Mouse (Mus musculus) ES-E14 (cell line): ENCODE data around the gene Olfr523. TPM values are rescaled to one million over a fixed set of nuclear protein-coding genes. Genes with fewer than 3 reads are reported as not detected.

Experiments
- DNase-seq: peaks from one replicate; pipeline ENCODE4 v3.0.0-alpha.2; 2013; ENCODE audit warnings: low read depth, low spot score
- H3K27ac ChIP-seq: 2 replicates; pipeline ENCODE4 v1.5.1; 2012; ENCODE audit warnings: low read depth, mild to moderate bottlenecking, low read length, moderate library complexity, mixed read lengths; ENCODE audit not compliant: poor library complexity, insufficient read depth, severe bottlenecking
- H3K36me3 ChIP-seq: 2 replicates; pipeline ENCODE4 v1.6.1; 2012; ENCODE audit warnings: mild to moderate bottlenecking, low read length, moderate library complexity, mixed read lengths; ENCODE audit not compliant: control insufficient read depth, poor library complexity, insufficient read depth, severe bottlenecking
- H3K4me1 ChIP-seq, 2 experiments: fragments of 150-350 bp in 1 of 2; sonication (generic) in 1 of 2; 2 replicates each; pipeline ENCODE4 v1.6.1; 2012; ENCODE audit warnings: low read length in 2 of 2, mild to moderate bottlenecking in 1 of 2, mixed read lengths in 1 of 2; ENCODE audit not compliant: control insufficient read depth in 2 of 2, insufficient read depth in 2 of 2, poor library complexity in 1 of 2
- H3K4me3 ChIP-seq, 2 experiments: fragments of 150-350 bp in 1 of 2; sonication (generic) in 1 of 2; 2 replicates each; pipeline ENCODE4 v1.5.1; 2012; ENCODE audit warnings: low read length in 2 of 2, low read depth in 1 of 2, mild to moderate bottlenecking in 1 of 2, mixed read lengths in 1 of 2; ENCODE audit not compliant: insufficient read depth in 1 of 2, poor library complexity in 1 of 2, severe bottlenecking in 1 of 2
- H3K9ac ChIP-seq: 2 replicates; pipeline ENCODE4 v1.6.1; 2012; ENCODE audit warnings: low read depth, mild to moderate bottlenecking, low read length, mixed read lengths; ENCODE audit not compliant: poor library complexity, insufficient read depth, severe bottlenecking
- H3K9me3 ChIP-seq: fragments of 150-350 bp; sonication (generic); 2 replicates; pipeline ENCODE4 v1.6.1; 2012; ENCODE audit warnings: low read depth, mild to moderate bottlenecking, low read length; ENCODE audit not compliant: control insufficient read depth, insufficient read depth
- CHD2 ChIP-seq: IDR thresholded peaks from 2 replicates; pipeline ENCODE4 v1.6.1; 2014; ENCODE audit warnings: mild to moderate bottlenecking, low read depth, low read length, inconsistent platforms
- HCFC1 ChIP-seq: IDR thresholded peaks from 2 replicates; pipeline ENCODE4 v1.6.1; 2012; ENCODE audit warnings: low read length, inconsistent platforms, borderline replicate concordance; ENCODE audit not compliant: insufficient read depth
- MAFK ChIP-seq: IDR thresholded peaks from 2 replicates; pipeline ENCODE4 v1.6.1; 2014; ENCODE audit warnings: mild to moderate bottlenecking, low read depth, low read length, inconsistent platforms; ENCODE audit not compliant: insufficient read depth
- ZC3H11A ChIP-seq: IDR thresholded peaks from 2 replicates; pipeline ENCODE4 v1.6.1; 2012; ENCODE audit warnings: low read depth, mild to moderate bottlenecking, inconsistent platforms, low read length, borderline replicate concordance
- ZNF384 ChIP-seq: IDR thresholded peaks from 2 replicates; pipeline ENCODE4 v1.6.1; 2012; ENCODE audit warnings: low read depth, low read length, inconsistent platforms
- in situ Hi-C, 2 experiments: fragments of 600-800 bp; cut with MboI; formaldehyde crosslinking; loops; one replicate each; pipeline ENCODE4 v1.15.1; 2025; ENCODE audit warnings: low sequenced_read_pairs in 2 of 2, inconsistent platforms in 1 of 2; ENCODE audit not compliant: unreplicated experiment in 2 of 2
- total RNA-seq: library from RNA; depleted of rRNA; stranded (reverse); fragments of 300-350 nt; gene quantifications from 2 replicates; pipeline ENCODE4 v1.2.3, GENCODE M21; 2012

Olfr523 gene
- total RNA-seq, 1 experiment, result not detected

- H3K4me1 ChIP-seq, result no peaks in the 10 kb centered on the region
- H3K4me3 ChIP-seq, result no peak within 1 kb of the TSS
- DNase-seq, result no peak
- in situ Hi-C loops, result no loop called here
- TF ChIP-seq MAFK, result no peak
- no peak for TF ChIP-seq CHD2
- TF ChIP-seq ZC3H11A, result no peak
- H3K36me3 ChIP-seq, result no peaks in the 10 kb centered on the region
- H3K9ac ChIP-seq, result no peak within 1 kb of the TSS
- H3K27ac ChIP-seq, result no peak within 1 kb of the TSS; the same call in 1 of the 2 replicates
- H3K9me3 ChIP-seq, result no peaks in the 10 kb centered on the region
These were observed 8.4 kb upstream of the Olfr523 start, which contains the start of gene Olfr522 for GRCm38 (mm10) chr7:140164664-140165063. TSS of gene Olfr522 (minus strand) at chr7:140164764.

- Histone ChIP-seq H3K9me3 (no peaks in the 10 kb centered on the region), H3K27ac (no peak overlapping the region)
These were observed 5.1 kb upstream of the Olfr523 start for GRCm38 (mm10) chr7:140167950-140168349.

DNA sequence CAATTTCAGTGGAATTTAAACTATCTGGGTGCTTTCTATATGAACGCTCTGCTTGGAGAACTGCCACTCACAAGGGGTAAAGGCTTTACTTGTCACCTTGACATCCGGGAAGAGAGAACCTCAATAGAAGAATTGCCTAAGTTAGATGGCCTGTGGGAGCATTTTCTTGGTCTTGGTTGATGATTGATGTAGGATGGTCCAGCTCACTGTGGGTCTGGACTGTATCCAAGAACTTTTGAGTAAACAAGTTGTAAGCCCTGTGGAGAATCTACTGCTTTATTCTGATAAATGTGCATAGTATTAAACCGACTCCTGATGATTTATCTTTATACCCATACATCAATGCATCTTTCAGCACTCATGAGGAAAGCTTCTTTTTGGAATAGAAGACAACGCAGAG is 3.6 kb upstream of the Olfr523 start:
- peaks cover 0 to 7% of the 10 kb centered on the region in 2 experiments; a peak in 1 of 4 replicates for H3K4me1 ChIP-seq
- no peak for TF ChIP-seq ZC3H11A
- TF ChIP-seq HCFC1, result no peak
- no peak for TF ChIP-seq CHD2
- TF ChIP-seq MAFK, result no peak
- no peak for TF ChIP-seq ZNF384
- in situ Hi-C loops, result no loop called here

More at GRCm38 (mm10) chr7:140167950-140168349, 5.1 kb upstream of the Olfr523 start:
- no peak for DNase-seq
- Histone ChIP-seq H3K9ac (no peak overlapping the region), H3K4me1 (peaks cover 0 to 7% of the 10 kb centered on the region in 2 experiments; a peak in 1 of 4 replicates), H3K36me3 (no peaks in the 10 kb centered on the region), H3K4me3 (no peak overlapping the region)
- in situ Hi-C loops, result no loop called here
- no peak for TF ChIP-seq ZC3H11A

GRCm38 (mm10) chr7:140170863-140171262 is 2.2 kb upstream of the Olfr523 start:
- no peak overlapping the region for H3K9ac ChIP-seq
- H3K36me3 ChIP-seq, result no peaks in the 10 kb centered on the region
- peaks cover 0 to 7% of the 10 kb centered on the region in 2 experiments; a peak in 1 of 4 replicates for H3K4me1 ChIP-seq
- TF ChIP-seq MAFK, result no peak
- TF ChIP-seq ZC3H11A, result no peak
- no peak for TF ChIP-seq ZNF384
- no peak for TF ChIP-seq HCFC1
- no peak for TF ChIP-seq CHD2
- H3K9me3 ChIP-seq, result no peaks in the 10 kb centered on the region
- H3K27ac ChIP-seq, result no peak overlapping the region
- no peak overlapping the region for H3K4me3 ChIP-seq
- DNase-seq, result no peak
- in situ Hi-C loops, result no loop called here

More for the DNA sequence above, 3.6 kb upstream of the Olfr523 start:
- no peak overlapping the region for H3K9ac ChIP-seq
- no peaks in the 10 kb centered on the region for H3K36me3 ChIP-seq
- no peaks in the 10 kb centered on the region for H3K9me3 ChIP-seq
- H3K4me3 ChIP-seq, result no peak overlapping the region
- no peak for DNase-seq
- no peak overlapping the region for H3K27ac ChIP-seq

DNA sequence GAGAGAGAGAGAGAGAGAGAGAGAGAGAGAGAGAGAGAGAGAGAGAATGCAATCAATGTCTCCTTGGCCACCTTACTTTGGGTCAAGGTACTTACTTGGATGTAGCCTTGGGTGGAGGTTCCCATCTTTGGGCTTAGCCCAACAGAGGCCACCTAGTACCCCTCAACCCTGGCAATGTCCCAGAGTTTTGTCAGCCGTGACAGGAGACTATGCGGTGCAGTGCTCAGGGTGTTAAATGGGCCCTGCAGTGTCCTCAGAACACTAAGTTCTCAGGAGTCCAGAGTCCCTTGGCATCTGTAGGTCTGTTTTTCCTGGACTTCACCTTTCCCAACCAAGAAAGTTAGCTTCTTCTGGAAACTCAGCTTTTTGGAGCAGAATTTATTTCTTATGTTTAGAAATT is 6.2 kb downstream of the Olfr523 start:
- Histone ChIP-seq H3K9ac (no peak overlapping the region), H3K9me3 (no peaks in the 10 kb centered on the region), H3K4me3 (no peak overlapping the region), H3K4me1 (no peaks in the 10 kb centered on the region), H3K27ac (no peak overlapping the region), H3K36me3 (no peaks in the 10 kb centered on the region)
- no peak for DNase-seq
- no peak for TF ChIP-seq ZC3H11A
- no peak for TF ChIP-seq HCFC1
- TF ChIP-seq ZNF384, result no peak
- no peak for TF ChIP-seq CHD2
- TF ChIP-seq MAFK, result no peak
- in situ Hi-C loops, result no loop called here
